Mouse (Mus musculus) lung, embryonic 15.5 days (tissue): ENCODE data around the gene Dnajb1. TPM values are rescaled to one million over a fixed set of nuclear protein-coding genes. Genes with fewer than 3 reads are reported as not detected.
A peak's percentile ranks its signal among the peaks of the same experiment; 100 is the strongest.
"Not testable (repeated sequence)": the region's sequence is repeated elsewhere in the genome, so short reads cannot be mapped to it uniquely, and the experiment has no call there.

ENCODE experiments used
- ATAC-seq: fragments of 200-750 bp; cut with Nextera tagmentation; 2 replicates; pipeline ENCODE4 v1.8.0; 2017; ENCODE audit warnings: moderate number of reproducible peaks, borderline replicate concordance; ENCODE audit not compliant: low FRiP score, low TSS enrichment; ENCODE audit errors: extremely low read depth
- H3K27ac ChIP-seq: fragments of 300-500 bp; sonication (generic); 2 replicates; pipeline ENCODE4 v1.5.1; 2015; ENCODE audit warnings: moderate library complexity, mild to moderate bottlenecking, inconsistent platforms
- H3K27me3 ChIP-seq: fragments of 300-500 bp; sonication (generic); 2 replicates; pipeline ENCODE4 v1.6.1; 2015; ENCODE audit warnings: inconsistent platforms
- H3K36me3 ChIP-seq: fragments of 300-500 bp; sonication (generic); 2 replicates; pipeline ENCODE4 v1.6.1; 2015; ENCODE audit warnings: inconsistent platforms
- H3K4me1 ChIP-seq: fragments of 300-500 bp; sonication (generic); 2 replicates; pipeline ENCODE4 v1.6.1; 2015; ENCODE audit warnings: inconsistent platforms
- H3K4me2 ChIP-seq: fragments of 300-500 bp; sonication (generic); 2 replicates; pipeline ENCODE4 v1.6.1; 2015; ENCODE audit warnings: inconsistent platforms, mild to moderate bottlenecking, moderate library complexity
- H3K4me3 ChIP-seq: fragments of 300-500 bp; sonication (generic); 2 replicates; pipeline ENCODE4 v1.5.1; 2015; ENCODE audit warnings: mild to moderate bottlenecking, inconsistent platforms
- H3K9ac ChIP-seq: fragments of 300-500 bp; sonication (generic); 2 replicates; pipeline ENCODE4 v1.6.1; 2015; ENCODE audit warnings: inconsistent platforms
- H3K9me3 ChIP-seq: fragments of 300-500 bp; sonication (generic); 2 replicates; pipeline ENCODE4 v1.6.1; 2016; ENCODE audit warnings: inconsistent platforms
- WGBS: fragments of 180-500 bp; shearing (Covaris S2); methylation state at CpG from one replicate; pipeline ENCODE4 v1.1.7; 2015; 5-methylcytosine and 5-hydroxymethylcytosine counted together
- polyA plus RNA-seq: library from polyadenylated mRNA; unstranded; fragments of >200 nt; fragmentation: Nextera tagmentation; extraction: Ambion mirVana; gene quantifications from 2 replicates; pipeline ENCODE4 v1.2.1, GENCODE M21; 2015

Gene Dnajb1
- polyA plus RNA-seq: 63.8 and 67.4 TPM in 2 replicates

DNA sequence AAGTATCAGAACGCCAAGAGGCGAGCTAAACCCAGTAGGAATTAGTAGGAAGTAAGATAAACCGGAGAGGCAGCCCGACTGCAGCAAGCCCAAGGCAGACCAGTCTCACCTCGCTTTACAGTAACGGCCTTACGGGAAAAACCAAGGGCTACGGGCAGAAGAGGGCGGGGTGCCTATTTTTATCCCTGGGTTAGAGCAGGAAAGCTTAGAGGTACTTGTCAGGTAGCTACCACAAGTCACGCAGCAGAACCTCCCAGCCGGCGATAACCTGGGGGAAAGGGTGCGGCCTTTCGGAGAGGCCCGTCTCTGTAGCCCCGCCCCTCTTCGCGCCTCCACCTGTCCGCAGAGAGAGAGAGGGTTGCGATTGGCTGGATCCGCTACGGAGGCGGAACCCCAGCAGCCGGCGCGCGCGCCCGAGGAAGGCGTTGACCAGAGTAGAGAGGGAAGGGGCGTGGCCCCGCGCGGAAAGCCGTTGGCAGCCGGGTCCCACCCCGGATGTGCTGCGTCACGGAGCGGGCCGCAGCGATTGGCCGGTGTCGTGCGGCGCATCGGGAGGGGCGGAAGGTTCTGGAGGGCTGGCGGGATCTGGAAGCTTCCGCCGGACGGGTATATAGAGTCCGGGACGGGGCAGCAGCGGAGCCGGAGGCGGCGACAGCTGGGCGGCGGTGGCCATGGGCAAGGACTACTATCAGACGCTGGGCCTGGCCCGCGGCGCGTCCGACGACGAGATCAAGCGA, at the start of gene Dnajb1, which contains the start of gene Tecr:
Dnajb1 (plus strand) TSS at position 533 of the 737 bp plus-strand sequence.
Tecr (minus strand) TSS at position 311 of the 737 bp plus-strand sequence.
- under 1% methylated on average over 69 of the region's 69 CpGs for WGBS
- peak; percentile 98 for ATAC-seq
- peaks cover 16% of the 10 kb centered on the region for H3K4me1 ChIP-seq
- H3K4me2 ChIP-seq: peak within 1 kb of the TSS; percentile 57
- no peaks in the 10 kb centered on the region for H3K9me3 ChIP-seq
- peak within 1 kb of the TSS; percentile 89 for H3K4me3 ChIP-seq
- H3K36me3 ChIP-seq: peaks cover 31% of the 10 kb centered on the region
- peak within 1 kb of the TSS; percentile 94 for H3K9ac ChIP-seq
- peak within 1 kb of the TSS; percentile 99 for H3K27ac ChIP-seq
- no peaks in the 10 kb centered on the region for H3K27me3 ChIP-seq

GRCm38 (mm10) chr8:83562669-83563068, 45.3 kb upstream of the Dnajb1 start:
- Histone ChIP-seq H3K27me3 (no peaks in the 10 kb centered on the region), H3K9ac (no peak overlapping the region), H3K4me1 (peaks cover 4% of the 10 kb centered on the region), H3K4me3 (no peak overlapping the region), H3K9me3 (no peaks in the 10 kb centered on the region), H3K36me3 (no peaks in the 10 kb centered on the region), H3K27ac (no peak overlapping the region), H3K4me2 (no peak overlapping the region)
- WGBS: 59% methylated on average over 3 of the region's 3 CpGs
- ATAC-seq: no peak

DNA sequence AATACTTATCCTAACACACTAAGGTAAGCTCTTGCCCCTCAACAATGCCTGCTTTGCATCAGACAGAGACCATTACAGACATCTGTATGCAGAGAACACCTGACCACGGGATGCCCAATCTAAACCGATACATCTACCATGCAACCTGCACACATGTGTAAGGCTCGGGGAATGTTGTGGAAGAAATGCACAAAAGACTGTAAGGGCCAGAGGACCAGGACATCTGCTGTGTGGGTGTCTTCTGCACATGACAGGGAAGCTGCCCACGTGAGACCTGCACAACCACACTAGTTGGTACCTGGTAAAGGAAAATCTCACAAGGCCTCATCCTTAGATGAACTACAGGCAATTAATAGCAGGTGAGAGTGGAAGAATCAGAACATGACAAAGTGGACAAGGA, 44.7 kb upstream of the Dnajb1 start:
- no peaks in the 10 kb centered on the region for H3K36me3 ChIP-seq
- H3K9ac ChIP-seq: no peak overlapping the region
- no peak for ATAC-seq
- no peak overlapping the region for H3K27ac ChIP-seq
- no peaks in the 10 kb centered on the region for H3K9me3 ChIP-seq
- H3K4me3 ChIP-seq: no peak overlapping the region
- H3K27me3 ChIP-seq: no peaks in the 10 kb centered on the region
- H3K4me1 ChIP-seq: peaks cover 10% of the 10 kb centered on the region
- 76% methylated on average over 4 of the region's 4 CpGs for WGBS
- H3K4me2 ChIP-seq: no peak overlapping the region

- 0 out of 2 replicates have a peak, but pooled peaks have one; percentile 3 for ATAC-seq
- H3K4me1 ChIP-seq: peaks cover 10% of the 10 kb centered on the region
- no peaks in the 10 kb centered on the region for H3K27me3 ChIP-seq
- H3K9me3 ChIP-seq: no peaks in the 10 kb centered on the region
- peak overlapping the region; percentile 91; the same call in 1 of the 2 replicates for H3K4me3 ChIP-seq
- no peak overlapping the region for H3K9ac ChIP-seq
- 74% methylated on average over 9 of the region's 9 CpGs for WGBS
- H3K27ac ChIP-seq: no peak overlapping the region
- H3K4me2 ChIP-seq: peak overlapping the region; percentile 65
- peaks cover 12% of the 10 kb centered on the region; the same call in 1 of the 2 replicates for H3K36me3 ChIP-seq
Measured at GRCm38 (mm10) chr8:83565731-83566375, 42.1 kb upstream of the Dnajb1 start.

DNA sequence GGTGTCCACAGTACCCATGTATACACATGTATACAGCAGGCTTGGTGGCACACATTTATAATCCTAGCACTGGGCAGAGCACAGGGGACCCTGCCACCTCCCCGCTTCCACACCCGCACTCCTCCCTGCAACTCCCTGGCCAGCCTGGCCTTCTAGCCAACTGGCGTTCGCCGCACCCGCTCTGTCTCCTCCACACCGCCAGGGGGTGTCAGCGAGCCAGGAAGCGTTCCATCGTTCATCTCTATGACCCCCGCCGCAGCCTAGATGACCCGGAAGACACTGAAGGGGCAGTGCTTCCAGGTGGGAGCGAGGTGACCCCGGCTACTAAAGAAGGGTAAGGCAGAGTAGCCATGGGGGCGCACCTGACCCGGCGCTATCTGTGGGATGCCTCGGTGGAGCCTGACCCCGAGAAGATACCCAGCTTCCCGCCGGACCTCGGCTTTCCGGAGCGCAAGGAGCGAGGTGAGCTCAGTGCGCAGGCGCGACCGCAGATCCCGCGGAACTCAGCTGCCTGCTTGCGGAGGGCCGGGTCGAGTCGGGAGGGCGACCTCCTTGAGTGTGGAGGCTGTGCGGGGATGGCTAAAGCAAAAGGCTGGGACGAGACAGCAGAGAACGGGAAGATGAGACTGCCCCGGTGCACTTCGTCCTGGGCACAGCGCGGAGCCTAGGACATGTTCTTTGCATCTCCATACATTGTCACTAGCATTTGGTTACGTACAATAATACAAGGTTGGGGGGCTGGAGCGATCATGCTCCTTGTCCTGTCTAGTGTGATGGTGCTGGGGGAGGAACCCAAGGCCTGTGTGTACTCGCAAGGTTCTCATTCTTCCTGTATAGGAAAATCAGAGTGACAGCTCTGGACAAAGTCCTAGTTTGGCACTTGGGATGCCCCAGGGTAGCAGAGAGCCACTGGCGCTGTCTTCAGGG, 41.3 kb upstream of the Dnajb1 start, which contains the start of gene Ndufb7:
Ndufb7 (plus strand) TSS at position 203 of the 927 bp plus-strand sequence.
- peaks cover 19% of the 10 kb centered on the region for H3K36me3 ChIP-seq
- peak within 1 kb of the TSS; percentile 75 for H3K27ac ChIP-seq
- under 1% methylated on average over 48 of the region's 48 CpGs for WGBS
- peaks cover 10% of the 10 kb centered on the region for H3K4me1 ChIP-seq
- H3K4me3 ChIP-seq: peak within 1 kb of the TSS; percentile 91
- H3K9me3 ChIP-seq: no peaks in the 10 kb centered on the region
- peak within 1 kb of the TSS; percentile 73 for H3K9ac ChIP-seq
- ATAC-seq: peak; percentile 84
- H3K4me2 ChIP-seq: peak within 1 kb of the TSS; percentile 65
- H3K27me3 ChIP-seq: no peaks in the 10 kb centered on the region

- Histone ChIP-seq H3K36me3 (peaks cover 29% of the 10 kb centered on the region), H3K4me3 (peak overlapping the region; percentile 91), H3K9me3 (no peaks in the 10 kb centered on the region)
Measured at GRCm38 (mm10) chr8:83567668-83568067, 40.3 kb upstream of the Dnajb1 start.

GRCm38 (mm10) chr8:83568128-83568527, 39.9 kb upstream of the Dnajb1 start:
- H3K4me1 ChIP-seq: peaks cover 10% of the 10 kb centered on the region
- H3K27ac ChIP-seq: no peak overlapping the region
- H3K4me2 ChIP-seq: peak overlapping the region; percentile 65; the same call in 1 of the 2 replicates
- 49% methylated on average over 5 of the region's 5 CpGs for WGBS
- no peaks in the 10 kb centered on the region for H3K9me3 ChIP-seq
- H3K4me3 ChIP-seq: peak overlapping the region; percentile 91; the same call in 1 of the 2 replicates
- no peak overlapping the region for H3K9ac ChIP-seq
- peaks cover 32% of the 10 kb centered on the region for H3K36me3 ChIP-seq
- no peak for ATAC-seq
- H3K27me3 ChIP-seq: no peaks in the 10 kb centered on the region

More at GRCm38 (mm10) chr8:83567668-83568067, 40.3 kb upstream of the Dnajb1 start:
- WGBS: 53% methylated on average over 3 of the region's 3 CpGs
- Histone ChIP-seq H3K4me2 (peak overlapping the region; percentile 65), H3K9ac (peak overlapping the region; percentile 73; the same call in 1 of the 2 replicates), H3K4me1 (peaks cover 10% of the 10 kb centered on the region), H3K27me3 (no peaks in the 10 kb centered on the region), H3K27ac (no peak overlapping the region)
- ATAC-seq: no peak

DNA sequence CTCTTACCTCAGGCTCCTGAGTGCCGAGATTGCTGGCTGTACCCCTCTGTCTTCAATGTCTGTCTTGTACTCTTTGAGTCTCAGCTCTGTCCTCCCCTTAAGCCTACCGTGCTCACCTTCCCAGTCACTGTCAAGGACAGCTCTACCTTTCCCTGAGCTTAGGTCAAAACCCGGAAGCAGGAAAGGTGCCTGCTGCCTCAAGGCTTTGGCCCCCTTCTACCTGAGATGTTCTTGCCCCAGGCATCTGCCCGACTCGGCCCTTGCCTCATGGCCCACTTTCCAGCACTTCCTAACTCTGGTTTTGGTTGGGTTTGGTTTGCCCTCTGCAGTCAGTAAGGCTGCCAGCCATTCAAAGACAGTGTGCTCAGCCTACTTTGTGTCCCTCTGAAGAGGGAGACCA, 39.2 kb upstream of the Dnajb1 start:
- Histone ChIP-seq H3K4me2 (no peak overlapping the region), H3K27ac (no peak overlapping the region), H3K27me3 (no peaks in the 10 kb centered on the region), H3K4me3 (no peak overlapping the region), H3K36me3 (peaks cover 34% of the 10 kb centered on the region), H3K9me3 (no peaks in the 10 kb centered on the region), H3K9ac (no peak overlapping the region), H3K4me1 (peaks cover 10% of the 10 kb centered on the region)
- WGBS: 68% methylated on average over 5 of the region's 5 CpGs
- ATAC-seq: no peak

DNA sequence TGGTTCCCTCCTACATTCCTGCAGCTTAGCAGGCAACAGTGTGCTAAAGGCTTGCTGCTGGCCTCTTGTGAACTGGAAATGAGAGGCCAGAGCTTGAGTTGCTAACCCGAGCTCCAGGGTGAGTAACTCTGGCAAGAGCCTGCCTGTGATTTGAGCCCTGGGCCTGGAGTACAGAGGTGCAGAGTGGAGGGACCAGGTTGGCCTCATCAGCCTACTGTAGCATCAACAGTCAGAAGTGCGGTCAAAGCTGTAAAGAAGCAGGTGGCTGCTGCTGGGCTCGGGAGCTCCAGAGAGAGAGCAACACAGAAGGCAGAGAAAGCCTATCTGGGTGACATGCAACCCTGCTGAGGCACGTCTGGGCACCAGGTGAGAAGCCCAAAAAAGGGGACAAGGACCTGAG, 38.8 kb upstream of the Dnajb1 start:
- Histone ChIP-seq H3K9me3 (no peaks in the 10 kb centered on the region), H3K27ac (no peak overlapping the region), H3K4me2 (no peak overlapping the region), H3K4me1 (peaks cover 12% of the 10 kb centered on the region), H3K4me3 (no peak overlapping the region), H3K27me3 (no peaks in the 10 kb centered on the region), H3K36me3 (peaks cover 34% of the 10 kb centered on the region), H3K9ac (no peak overlapping the region)
- WGBS: 68% methylated on average over 4 of the region's 4 CpGs
- ATAC-seq: no peak

DNA sequence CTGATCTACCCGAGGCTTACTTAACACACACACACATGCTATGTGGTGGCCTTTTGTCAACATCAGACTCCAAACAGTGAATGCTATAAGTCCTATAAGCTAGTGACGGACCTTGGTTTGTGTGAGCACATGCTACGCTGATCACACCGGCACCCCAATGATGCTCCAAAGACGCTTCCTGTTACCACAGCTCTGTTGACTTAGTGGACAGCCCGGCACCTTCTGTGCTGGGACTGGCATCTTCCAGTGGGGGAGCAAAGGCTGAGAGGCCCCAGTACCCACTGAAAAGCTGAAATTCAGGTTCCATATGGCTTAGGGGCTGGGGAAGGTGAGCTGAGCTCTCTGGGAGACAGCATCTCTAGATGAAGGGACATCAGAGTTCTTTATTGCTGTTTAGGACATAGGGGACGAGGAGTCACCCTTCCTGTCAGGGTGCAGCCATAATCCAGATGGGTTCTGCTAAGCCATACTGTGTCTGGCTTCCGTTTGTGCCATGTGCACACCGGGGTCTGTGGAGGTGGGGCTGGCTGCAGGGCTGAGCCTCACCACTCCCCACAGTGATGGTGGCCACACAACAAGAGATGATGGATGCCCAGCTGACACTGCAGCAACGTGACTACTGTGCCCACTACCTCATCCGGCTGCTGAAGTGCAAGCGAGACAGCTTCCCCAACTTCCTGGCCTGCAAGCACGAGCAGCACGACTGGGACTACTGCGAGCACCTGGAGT, 37.6 kb upstream of the Dnajb1 start:
- H3K36me3 ChIP-seq: peaks cover 34% of the 10 kb centered on the region

GRCm38 (mm10) chr8:83571001-83571340, 37.0 kb upstream of the Dnajb1 start:
- Histone ChIP-seq H3K36me3 (peaks cover 34% of the 10 kb centered on the region), H3K4me1 (peaks cover 28% of the 10 kb centered on the region)
- not testable (repeated sequence) for H3K27ac ChIP-seq, H3K27me3 ChIP-seq, H3K9ac ChIP-seq, H3K4me3 ChIP-seq, H3K9me3 ChIP-seq, ATAC-seq, H3K4me2 ChIP-seq
- 92% methylated on average over 4 of the region's 7 CpGs for WGBS

More for the DNA sequence above, 37.6 kb upstream of the Dnajb1 start:
- Histone ChIP-seq H3K4me3 (no peak overlapping the region), H3K27me3 (no peaks in the 10 kb centered on the region), H3K9me3 (no peaks in the 10 kb centered on the region), H3K27ac (no peak overlapping the region), H3K4me1 (peaks cover 22% of the 10 kb centered on the region), H3K9ac (no peak overlapping the region), H3K4me2 (no peak overlapping the region)
- ATAC-seq: no peak
- WGBS: 79% methylated on average over 15 of the region's 15 CpGs
